Comparison of ENCODE assay signal across 8 mouse cellular contexts in the genomic region with DNA sequence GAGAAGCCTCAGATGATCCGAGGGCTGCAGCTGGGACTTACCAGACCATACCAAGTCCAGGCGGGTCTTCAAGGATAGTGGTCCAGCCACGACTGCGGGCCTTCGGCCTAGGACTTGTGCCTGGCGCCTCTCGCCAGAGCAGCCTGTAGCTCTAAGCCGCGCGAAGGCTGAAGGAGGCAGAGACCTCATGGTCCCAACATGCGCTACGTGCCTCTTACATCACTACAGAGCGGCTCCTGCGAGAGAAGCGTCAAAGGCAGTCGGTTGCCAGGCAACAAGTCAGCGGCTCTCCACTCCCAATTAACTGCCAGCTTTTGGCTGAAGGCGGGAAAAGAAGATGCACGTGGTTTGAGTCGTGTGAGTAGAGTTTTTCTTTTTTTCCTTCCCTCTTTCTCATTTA. TPM values are rescaled to one million over a fixed set of nuclear protein-coding genes. Genes with fewer than 3 reads are reported as not detected.
DNase-seq lines count a peak whose midpoint lies in the region; ATAC-seq lines count a peak whose summit lies in the region.
"Had no signal": no experiment of that assay in that cellular context is flagged by ENCODE, and none has a peak within 500 bp of the region (broad histone marks: within the 10 kb centered on the region; RNA-seq: fewer than 3 reads in every experiment).

No protein-coding gene starts in this region.

- 0 out of 2 replicates have a peak overlapping the region, but pooled peaks have one; percentile 17 for H3K9ac ChIP-seq in hindbrain, embryonic 16.5 days (ENCODE audit: low read depth, low read length)
- H3K9ac ChIP-seq in limb, embryonic 12.5 days (replicated peaks): no peak overlapping the region

- DNase-seq in WW6 (ENCODE audit: low read depth, low spot score): peak; percentile 70
- peak; percentile 64 for DNase-seq in embryo, embryonic 10.5 days (ENCODE audit: low spot score)
- DNase-seq in right cerebral cortex, postnatal 14 days: peak; percentile 68
- no peak for DNase-seq in heart, postnatal 36 days

- no peaks in the 10 kb centered on the region for H3K27me3 ChIP-seq in hindbrain, embryonic 16.5 days (replicated peaks; ENCODE audit: control insufficient read depth, insufficient read depth, low read length)
- H3K27me3 ChIP-seq in limb, embryonic 12.5 days: no peaks in the 10 kb centered on the region

- H3K9me3 ChIP-seq in hindbrain, embryonic 16.5 days (ENCODE audit: control insufficient read depth, low read length): no peaks in the 10 kb centered on the region
- H3K9me3 ChIP-seq in limb, embryonic 12.5 days: no peaks in the 10 kb centered on the region

- intact Hi-C loops in heart, postnatal 36 days (cut with DNase I): loop anchor here (5.0 kb wide), 1 partner anchor 213 kb away; no protein-coding TSS in a partner anchor

- peak overlapping the region; percentile 49 for H3K4me2 ChIP-seq in hindbrain, embryonic 16.5 days (ENCODE audit: low read length)
- H3K4me2 ChIP-seq in limb, embryonic 12.5 days: no peak overlapping the region

- H3K4me3 ChIP-seq in hindbrain, embryonic 16.5 days (ENCODE audit: low read length): 0 out of 2 replicates have a peak overlapping the region, but pooled peaks have one; percentile 6
- H3K4me3 ChIP-seq in limb, embryonic 12.5 days (replicated peaks): no peak overlapping the region

- ATAC-seq in hindbrain, embryonic 16.5 days: peak; percentile 89
- peak; percentile 54; the same call in 1 of the 2 replicates for ATAC-seq in limb, embryonic 12.5 days (ENCODE audit: insufficient number of reproducible peaks, insufficient read depth, low FRiP score, low TSS enrichment, low read depth)
- ATAC-seq in megakaryocyte, adult 5-6 weeks (ENCODE audit: poor library complexity, severe bottlenecking): no peak

- H3K4me1 ChIP-seq in hindbrain, embryonic 16.5 days (ENCODE audit: control insufficient read depth, insufficient read depth, low read depth, low read length): no peaks in the 10 kb centered on the region
- 0 out of 2 replicates have a peak, but pooled peaks cover 2% of the 10 kb centered on the region for H3K4me1 ChIP-seq in limb, embryonic 12.5 days (replicated peaks)

- no peaks in the 10 kb centered on the region; the same call in 1 of the 2 replicates for H3K36me3 ChIP-seq in hindbrain, embryonic 16.5 days (ENCODE audit: control insufficient read depth, insufficient read depth, low read length)
- H3K36me3 ChIP-seq in limb, embryonic 12.5 days: peaks cover 9% of the 10 kb centered on the region

- no peak overlapping the region for H3K27ac ChIP-seq in hindbrain, embryonic 16.5 days (ENCODE audit: low read depth, low read length)
- H3K27ac ChIP-seq in limb, embryonic 12.5 days: no peak overlapping the region
- H3K27ac ChIP-seq: macrophage had no signal

- WGBS in hindbrain, embryonic 16.5 days: 33% methylated on average over 19 of the region's 20 CpGs
- 37% methylated on average over 20 of the region's 20 CpGs for WGBS in limb, embryonic 12.5 days

RNA-seq across cellular contexts. Expression of a gene that starts 10.3 kb away (rescaled TPM):
- polyA plus RNA-seq in hindbrain, embryonic 16.5 days (2015; fragmentation: Nextera tagmentation; extraction: Ambion mirVana): 7.4 and 9.1 TPM in 2 replicates
- polyA plus RNA-seq in limb, embryonic 12.5 days (2016; fragmentation: Nextera tagmentation; extraction: Ambion mirVana): 19.1 and 22.1 TPM in 2 replicates
- 10 to 100 TPM; 11.7 to 11.9 TPM for total RNA-seq in heart, postnatal 36 days (2021)
- total RNA-seq in megakaryocyte, adult 5-6 weeks (2015): 35.4 and 37.3 TPM in 2 replicates
- total RNA-seq in megakaryocyte, adult 5-6 weeks (2017): 5.2 and 7.4 TPM in 2 replicates

RNA-seq across cellular contexts. Expression of a gene that starts 34.9 kb away (rescaled TPM):
- polyA plus RNA-seq in hindbrain, embryonic 16.5 days (2015; fragmentation: Nextera tagmentation; extraction: Ambion mirVana): 30.7 and 35.1 TPM in 2 replicates
- 40.0 and 40.1 TPM in 2 replicates for polyA plus RNA-seq in limb, embryonic 12.5 days (2016; fragmentation: Nextera tagmentation; extraction: Ambion mirVana)
- 10 to 100 TPM; 13.0 to 17.8 TPM for total RNA-seq in heart, postnatal 36 days (2021)
- 7.0 and 7.4 TPM in 2 replicates for total RNA-seq in megakaryocyte, adult 5-6 weeks (2015)
- 10.2 and 11.9 TPM in 2 replicates for total RNA-seq in megakaryocyte, adult 5-6 weeks (2017)

RNA-seq across cellular contexts. Expression of a gene that starts 51.5 kb away (rescaled TPM):
- polyA plus RNA-seq in hindbrain, embryonic 16.5 days (2015; fragmentation: Nextera tagmentation; extraction: Ambion mirVana): not detected in 2 replicates
- polyA plus RNA-seq in limb, embryonic 12.5 days (2016; fragmentation: Nextera tagmentation; extraction: Ambion mirVana): not detected in 2 replicates
- total RNA-seq in heart, postnatal 36 days (2021): not detected
- not detected in 2 replicates for total RNA-seq in megakaryocyte, adult 5-6 weeks (2015)
- total RNA-seq in megakaryocyte, adult 5-6 weeks (2017): not detected in 2 replicates
- polyA plus RNA-seq: macrophage had no signal

RNA-seq across cellular contexts. Expression of a gene that starts 54.8 kb away (rescaled TPM):
- 0.16 and 0.55 TPM in 2 replicates for polyA plus RNA-seq in hindbrain, embryonic 16.5 days (2015; fragmentation: Nextera tagmentation; extraction: Ambion mirVana)
- polyA plus RNA-seq in limb, embryonic 12.5 days (2016; fragmentation: Nextera tagmentation; extraction: Ambion mirVana): 0.16 TPM in 1 of 2 replicates, not detected in the other
- under 1 TPM in 1 of 2 experiments, not detected in 1; 0.61 TPM for total RNA-seq in heart, postnatal 36 days (2021)
- not detected in 2 replicates for total RNA-seq in megakaryocyte, adult 5-6 weeks (2015)
- not detected in 2 replicates for total RNA-seq in megakaryocyte, adult 5-6 weeks (2017)
- polyA plus RNA-seq: macrophage had no signal

Comparison
In these comparisons a context has a peak if more than half of its experiments do, and no peak if none do; other contexts are left out.
1. DNase-seq: peak in WW6 (single experiment), embryo, embryonic 10.5 days (single experiment) and right cerebral cortex, postnatal 14 days (single experiment); none in heart, postnatal 36 days (0 of 2).